Mouse (Mus musculus) gastrocnemius, adult 18-20 months (tissue): Measurements from ENCODE around the gene Shroom3. TPM values are rescaled to one million over a fixed set of nuclear protein-coding genes. Genes with fewer than 3 reads are reported as not detected.

Experiments
- DNase-seq: peaks from one replicate; pipeline ENCODE4 v3.0.0; 2021; ENCODE audit warnings: low spot score
- microRNA-seq: library from miRNA; unstranded; fragments of <30 nt; microRNA quantifications from one replicate; pipeline ENCODE4 v1.2.0, GENCODE M21; 2021
- total RNA-seq, 2 experiments: library from RNA; stranded (reverse); gene quantifications; 2 replicates each; pipeline ENCODE4 v1.2.3; 2021

Shroom3 gene
- total RNA-seq, 2 experiments from 2014 or later, result 0.50 to 1.6 TPM

GRCm38 (mm10) chr5:93002615-93003014 lies 319.4 kb downstream of the Shroom3 start:
- DNase-seq, result no peak

GRCm38 (mm10) chr5:93005229-93005814 lies 322.1 kb downstream of the Shroom3 start:
- DNase-seq, result peak; percentile 48

GRCm38 (mm10) chr5:93005815-93006341 lies 322.6 kb downstream of the Shroom3 start:
- no peak for DNase-seq

GRCm38 (mm10) chr5:93008256-93008655 lies 325.0 kb downstream of the Shroom3 start:
- DNase-seq, result no peak

Small RNA genes lying within 50 kb of the gene (microRNA-seq; reads per million reads assigned to microRNA genes)
- gene Mir1961, result not detected

Other genes with a start within 250 kb of the Shroom3 start
- gene Nup54, start 248.2 kb upstream of the Shroom3 start, total RNA-seq, result 10 to 100 TPM; 11.5 to 12.0 TPM
- gene Scarb2, start 176.6 kb upstream of the Shroom3 start, total RNA-seq, result 10 to 100 TPM; 69.6 to 72.5 TPM
- gene Fam47e, start 128.4 kb upstream of the Shroom3 start, total RNA-seq, result not detected
- 10 to 100 TPM; 38.4 to 40.8 TPM for gene Stbd1, start 80.4 kb upstream of the Shroom3 start, total RNA-seq
- gene Ccdc158, start 8.2 kb upstream of the Shroom3 start, total RNA-seq, result 1 to 10 TPM in 1 of 2 experiments, under 1 TPM in 1; 0.43 to 1.2 TPM